Comparison of ENCODE assay signal across 8 mouse cellular contexts in genomic region chr2:107175721-107176120, GRCm38 (mm10).
A peak's percentile ranks its signal among the peaks of the same experiment; 100 is the strongest.
DNase-seq lines count a peak whose midpoint lies in the region; ATAC-seq lines count a peak whose summit lies in the region.

No protein-coding gene starts in this region.

- no peak overlapping the region for H3K4me3 ChIP-seq in heart, embryonic 10.5 days
- no peak overlapping the region for H3K4me3 ChIP-seq in hindbrain, embryonic 16.5 days (ENCODE audit: low read length)

- ATAC-seq in hindbrain, embryonic 16.5 days = no peak

- H3K27ac ChIP-seq in heart, embryonic 10.5 days = no peak overlapping the region
- H3K27ac ChIP-seq in hindbrain, embryonic 16.5 days (ENCODE audit: low read depth, low read length) = no peak overlapping the region

- H3K4me2 ChIP-seq in hindbrain, embryonic 16.5 days (ENCODE audit: low read length) = no peak overlapping the region

- no peak overlapping the region for H3K9ac ChIP-seq in hindbrain, embryonic 16.5 days (ENCODE audit: low read depth, low read length)

- WGBS in heart, embryonic 10.5 days = 47% methylated on average over 4 of the region's 4 CpGs
- 55% methylated on average over 4 of the region's 4 CpGs for WGBS in hindbrain, embryonic 16.5 days

- no peaks in the 10 kb centered on the region for H3K27me3 ChIP-seq in heart, embryonic 10.5 days (ENCODE audit: insufficient read depth, poor library complexity, severe bottlenecking)
- no peaks in the 10 kb centered on the region; the same call in 1 of the 2 replicates for H3K27me3 ChIP-seq in hindbrain, embryonic 16.5 days (replicated peaks; ENCODE audit: control insufficient read depth, insufficient read depth, low read length)

- H3K4me1 ChIP-seq in heart, embryonic 10.5 days = no peaks in the 10 kb centered on the region
- no peaks in the 10 kb centered on the region for H3K4me1 ChIP-seq in hindbrain, embryonic 16.5 days (ENCODE audit: control insufficient read depth, insufficient read depth, low read depth, low read length)

- peak; percentile 6 for DNase-seq in heart, adult 8-10 months (ENCODE audit: low spot score)
- DNase-seq in heart, embryonic 10.5 days (ENCODE audit: low spot score) = no peak
- DNase-seq in lung, postnatal 10 days = peak; percentile 1
- DNase-seq in lung, postnatal 4 days = no peak
- DNase-seq in R1 (ENCODE audit: low read depth, low spot score) = peak; percentile 43
- DNase-seq in hindlimb bud, embryonic 11.5 days (ENCODE audit: extremely low spot score, low read depth, low spot score) = peak; percentile 12
- DNase-seq in layer of hippocampus, adult 8-10 months (ENCODE audit: low spot score in 2 of 2) = no peak

- no peaks in the 10 kb centered on the region for H3K9me3 ChIP-seq in heart, embryonic 10.5 days
- H3K9me3 ChIP-seq in hindbrain, embryonic 16.5 days (ENCODE audit: control insufficient read depth, low read length) = no peaks in the 10 kb centered on the region

- no peaks in the 10 kb centered on the region for H3K36me3 ChIP-seq in heart, embryonic 10.5 days
- no peaks in the 10 kb centered on the region for H3K36me3 ChIP-seq in hindbrain, embryonic 16.5 days (ENCODE audit: control insufficient read depth, insufficient read depth, low read length)

Comparison
In these comparisons a context has a peak if more than half of its experiments do, and no peak if none do; other contexts are left out.
1. DNase-seq: peak in heart, adult 8-10 months (single experiment), lung, postnatal 10 days (single experiment), R1 (single experiment) and hindlimb bud, embryonic 11.5 days (single experiment); none in heart, embryonic 10.5 days (single experiment), lung, postnatal 4 days (0 of 2) and layer of hippocampus, adult 8-10 months (0 of 2).